Mouse (Mus musculus): Measurements from ENCODE around the gene Utrn. TPM values are rescaled to one million over a fixed set of nuclear protein-coding genes. Genes with fewer than 3 reads are reported as not detected.

The Utrn gene
- total RNA-seq, 2 experiments from 2014 or later = 34.0 to 35.6 TPM

DNA sequence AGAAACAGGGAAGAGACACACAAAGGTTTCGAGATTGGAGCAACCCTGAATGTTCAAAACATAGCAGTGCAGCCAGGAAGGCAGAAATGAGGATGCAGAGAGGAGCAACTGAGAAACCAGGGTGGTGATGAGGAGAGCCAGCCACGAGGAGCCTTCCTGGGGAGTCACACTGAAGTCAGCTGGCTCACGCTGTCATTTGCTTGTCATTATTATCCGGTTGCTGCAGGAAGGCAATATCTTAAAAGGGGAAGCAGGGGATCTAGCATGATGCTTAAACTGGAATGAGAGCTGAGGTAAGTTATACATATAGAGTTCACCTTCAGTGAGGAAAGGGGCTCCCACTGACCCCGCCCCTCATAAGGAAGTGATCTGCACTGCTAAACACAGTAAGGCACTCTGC lies 368.7 kb downstream of the Utrn start:
- no peak for DNase-seq

DNA sequence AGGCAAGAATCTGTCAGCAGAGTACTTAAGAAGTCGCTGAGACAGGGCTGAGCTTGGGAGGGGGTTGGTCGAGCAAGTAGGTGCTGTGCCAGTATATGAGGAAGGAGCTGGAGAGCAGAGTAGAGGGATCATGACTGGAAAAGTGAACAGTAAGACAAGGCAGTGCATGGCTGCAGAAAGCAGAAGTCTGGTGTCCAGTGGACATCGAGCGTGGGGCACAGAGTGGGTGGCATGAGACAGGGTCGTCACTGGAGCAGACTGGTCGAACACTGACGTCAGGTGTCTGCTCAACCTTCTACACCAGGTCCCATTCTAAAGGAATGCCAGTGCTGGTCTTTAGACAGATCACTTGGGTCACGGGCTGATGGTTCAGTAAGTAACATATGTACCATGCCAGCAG lies 371.6 kb downstream of the Utrn start:
- DNase-seq = no peak

DNA sequence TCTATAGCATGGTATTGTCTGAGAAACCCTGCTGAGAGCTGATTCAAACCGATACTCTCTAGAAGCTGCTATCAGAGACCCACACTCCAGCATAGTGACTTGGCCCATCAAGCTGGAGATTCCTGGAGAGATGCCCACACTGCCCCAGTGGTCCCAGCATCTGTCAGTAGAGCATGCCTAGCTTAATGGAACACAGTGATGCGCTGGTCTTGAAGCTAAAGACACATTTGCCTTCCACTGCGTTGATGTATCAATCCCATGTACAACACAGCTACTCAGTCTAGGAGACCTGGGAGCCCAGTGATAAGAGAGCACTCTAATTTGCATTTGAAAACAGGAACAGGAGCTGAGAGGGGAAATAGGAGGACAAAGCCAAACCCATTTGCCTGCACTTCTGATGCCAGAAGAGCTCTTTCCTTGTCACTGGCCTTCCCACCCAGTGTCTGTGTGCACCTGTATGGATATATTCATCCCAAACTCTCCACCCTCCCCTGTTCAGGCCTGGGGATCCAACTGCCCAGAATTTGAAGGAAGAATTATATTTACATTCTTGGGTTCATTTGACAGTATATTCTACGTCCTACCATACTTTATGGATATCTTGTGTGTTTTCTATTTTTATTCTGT lies 379.5 kb downstream of the Utrn start:
- no peak for DNase-seq

DNA sequence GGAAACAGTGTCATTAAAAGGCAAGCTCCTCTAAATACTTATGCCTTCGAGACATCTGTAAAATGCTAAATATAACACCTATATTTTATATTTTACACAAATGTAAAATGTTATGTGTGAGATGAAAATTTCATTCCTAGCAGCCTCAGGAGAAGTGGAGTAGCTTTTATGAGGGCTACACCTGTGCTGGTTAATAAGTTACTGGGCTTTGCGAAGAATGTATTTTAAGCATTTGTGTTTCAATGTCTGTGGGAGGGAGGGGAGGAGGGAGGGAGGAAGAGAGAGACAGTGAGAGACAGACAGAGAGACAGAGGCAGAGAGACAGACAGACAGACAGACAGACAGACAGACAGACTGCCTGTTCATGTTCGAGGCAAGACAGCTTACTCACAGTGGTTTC lies 380.6 kb downstream of the Utrn start:
- no peak for DNase-seq

DNA sequence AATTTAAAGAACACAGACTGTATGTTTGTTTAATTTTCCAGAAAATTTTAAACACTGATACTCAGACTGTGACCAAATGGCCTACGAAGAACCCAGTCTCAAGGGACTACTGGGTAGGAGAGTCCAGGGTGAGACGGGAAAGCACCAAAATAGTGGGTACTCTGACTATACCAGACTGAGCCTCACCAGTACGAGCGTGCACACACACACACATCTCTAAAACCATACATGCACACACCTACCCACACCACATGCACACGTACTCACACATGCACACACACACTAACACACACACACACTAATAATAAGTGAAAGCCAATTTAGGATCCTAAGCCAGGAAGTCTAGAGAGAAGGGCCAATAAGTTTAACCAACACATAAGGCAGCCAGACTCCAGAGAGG lies 381.0 kb downstream of the Utrn start:
- no peak for DNase-seq

DNA sequence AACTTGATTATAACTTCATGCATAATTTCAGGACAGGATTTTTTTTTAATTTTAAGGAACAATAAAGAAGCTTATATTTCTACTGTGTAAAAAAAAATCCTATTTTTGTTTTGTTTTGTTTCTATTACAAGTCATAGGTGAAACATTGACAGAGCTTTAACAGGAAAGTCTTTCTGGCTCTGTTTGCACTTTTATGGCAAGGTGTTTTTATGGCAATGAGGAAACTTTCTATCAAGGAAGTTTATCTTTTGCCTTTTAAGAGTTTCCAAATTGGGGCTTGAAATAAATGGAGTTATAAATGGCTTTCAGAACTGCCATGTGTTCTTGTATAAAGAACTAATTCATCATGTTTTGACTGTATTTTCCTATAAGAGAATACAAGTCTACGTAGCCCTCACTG lies 385.7 kb downstream of the Utrn start:
- no peak for DNase-seq

DNA sequence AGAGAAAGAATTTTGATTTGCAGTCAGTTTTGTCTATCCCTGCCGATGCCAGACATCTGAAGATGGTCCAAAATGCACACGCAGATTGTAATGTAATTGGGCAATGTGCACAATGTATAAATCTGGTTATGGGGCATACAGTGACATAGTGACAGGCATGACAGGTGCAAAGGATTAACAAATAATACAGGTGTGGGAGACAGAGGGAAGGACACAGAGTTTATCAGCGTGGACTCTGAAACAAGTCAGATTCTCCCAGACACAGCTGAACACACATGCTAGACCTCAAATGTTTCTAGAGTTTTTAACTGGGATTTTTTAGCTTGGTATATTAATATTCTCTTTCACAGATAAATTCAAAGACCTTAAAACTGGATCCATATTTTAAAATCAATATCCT lies 386.2 kb downstream of the Utrn start:
- no peak for DNase-seq

DNA sequence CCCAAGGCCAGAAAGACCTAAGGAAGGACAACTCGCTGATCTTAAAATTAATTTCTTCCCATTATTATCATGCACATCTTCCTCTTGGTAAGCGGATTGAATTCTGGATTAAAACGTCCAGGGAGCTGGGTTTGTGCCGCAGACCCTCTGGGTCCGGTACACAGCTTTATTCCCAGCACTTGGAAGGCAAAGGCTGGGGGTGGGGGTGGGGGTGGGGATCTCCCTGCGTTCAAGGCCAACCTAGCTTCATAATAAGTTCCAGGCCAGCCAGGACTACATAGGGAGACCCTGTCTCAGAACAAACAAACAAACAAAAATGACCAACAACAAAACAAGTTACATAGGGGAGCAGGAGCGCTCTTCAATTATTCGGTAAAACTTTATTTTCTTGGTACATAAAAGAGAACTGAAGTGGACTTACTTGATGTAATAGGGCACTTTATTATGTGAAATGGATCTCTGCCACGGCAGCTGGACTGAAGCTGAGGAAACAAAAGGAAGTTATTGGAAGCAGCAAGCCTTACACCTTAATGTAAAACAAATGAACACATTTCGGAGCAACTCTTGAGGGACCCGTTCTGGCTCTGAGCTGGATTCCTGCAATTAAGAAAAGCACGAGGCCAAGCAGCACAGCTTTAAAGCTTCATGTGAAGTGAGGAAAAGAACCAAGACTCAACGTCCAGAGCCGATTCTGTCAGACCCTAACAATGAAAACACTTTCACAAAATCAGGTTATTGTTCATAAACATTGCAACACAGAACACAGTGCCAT lies 394.1 kb downstream of the Utrn start:
- DNase-seq = no peak

DNA sequence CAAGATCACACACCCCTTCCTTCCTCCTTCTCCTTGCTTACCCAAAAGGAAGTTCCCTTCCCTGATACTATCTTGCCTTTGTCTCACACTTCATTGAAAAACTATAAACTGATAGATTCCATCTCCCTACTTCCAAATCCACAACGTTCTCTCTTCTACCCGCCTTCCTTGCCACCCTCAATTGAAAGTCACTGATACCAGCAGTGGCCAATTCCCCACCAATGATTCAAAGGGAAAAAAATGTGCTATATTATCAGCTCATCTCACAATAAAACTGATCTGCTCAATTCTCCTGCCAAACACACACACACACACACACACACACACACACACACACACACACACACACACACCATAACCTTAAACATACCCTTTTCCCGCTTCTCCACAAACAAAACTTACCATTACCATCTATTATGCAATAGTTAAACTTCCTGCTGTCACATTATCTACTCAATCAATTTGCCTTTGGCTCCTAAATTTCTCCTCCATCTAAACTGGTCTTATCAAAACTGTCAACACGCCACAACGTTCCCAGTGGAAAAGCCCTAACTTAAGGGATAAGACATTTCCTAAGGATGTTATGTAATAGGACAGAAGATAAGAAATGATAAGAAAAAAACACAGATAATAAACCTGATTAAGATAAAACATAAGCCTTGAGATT lies 399.6 kb downstream of the Utrn start:
- no peak for DNase-seq

DNA sequence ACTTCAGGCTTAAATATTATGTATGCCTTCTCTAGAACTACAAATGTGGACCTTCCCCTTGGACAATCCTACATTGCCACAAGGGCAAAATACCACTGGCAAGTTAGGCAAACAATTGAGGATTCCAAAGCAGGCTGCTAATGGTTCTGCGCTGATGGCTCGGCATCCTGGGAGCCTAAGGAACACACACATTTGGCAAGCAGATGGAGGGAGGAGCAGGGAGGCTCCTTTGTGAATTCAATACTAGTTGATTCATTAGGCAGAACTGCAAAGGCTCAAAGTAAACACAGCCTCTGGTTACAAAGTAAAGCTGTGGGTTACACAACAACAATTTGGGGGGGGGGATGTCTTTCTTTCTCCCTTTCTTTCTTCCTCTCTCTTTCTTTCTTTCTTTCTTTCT lies 401.6 kb downstream of the Utrn start:
- DNase-seq = no peak

DNA sequence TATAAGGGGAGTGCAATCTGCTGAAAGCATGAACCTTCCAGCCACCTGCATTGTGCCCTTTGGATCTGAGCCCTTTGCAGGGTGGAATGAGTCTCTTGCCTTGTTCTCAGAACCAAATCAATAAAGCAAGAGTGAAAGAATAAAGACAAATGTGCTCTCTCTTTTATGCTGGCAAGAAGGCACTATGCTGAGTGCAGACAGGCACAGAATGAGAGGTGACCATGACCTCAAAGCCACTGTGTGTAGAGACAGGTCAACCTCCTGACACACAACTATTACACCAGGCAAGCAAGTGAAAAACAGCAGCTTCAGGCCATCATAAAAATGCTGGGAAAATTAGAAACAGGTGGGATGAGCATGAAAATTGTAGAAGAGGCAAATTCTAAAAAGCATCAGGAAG lies 408.2 kb downstream of the Utrn start:
- no peak for DNase-seq

DNA sequence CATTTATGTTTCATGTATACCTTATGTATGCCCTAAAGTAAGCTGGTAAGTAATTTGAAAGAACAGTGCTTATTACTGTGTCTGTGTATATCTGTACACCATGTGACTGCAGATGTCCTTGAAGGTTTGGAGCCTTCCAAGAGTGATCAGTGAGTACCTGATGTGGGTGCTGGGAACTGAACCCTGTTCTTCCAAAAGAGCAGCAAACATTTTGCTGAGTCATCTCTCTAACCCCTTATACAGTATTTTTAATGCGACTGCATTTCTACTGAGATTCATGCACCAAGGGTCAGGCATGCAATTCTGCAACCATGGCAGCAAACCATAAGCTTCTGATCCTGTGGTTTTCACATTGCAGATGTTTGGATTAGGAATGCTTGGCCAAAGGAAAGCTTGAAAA lies 412.3 kb downstream of the Utrn start:
- DNase-seq = no peak

DNA sequence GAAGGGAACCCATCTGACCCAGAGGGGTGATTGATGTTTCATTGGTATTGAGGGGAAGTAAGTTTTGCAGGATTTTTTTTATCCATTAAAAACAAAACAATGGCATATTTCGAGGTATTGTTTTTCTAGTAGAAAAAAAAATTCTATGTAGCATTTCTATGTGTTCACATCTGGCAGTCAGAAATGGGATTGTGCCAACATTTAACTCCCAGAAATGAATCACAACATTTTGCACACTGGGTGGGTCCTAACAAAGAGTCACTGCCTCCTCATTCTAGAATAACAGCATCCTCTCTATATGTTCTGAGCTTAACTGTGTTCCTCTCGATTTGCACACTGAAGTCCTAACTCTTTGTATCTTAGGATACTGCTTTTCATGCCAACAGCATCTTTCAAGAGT lies 416.5 kb downstream of the Utrn start:
- DNase-seq = no peak

DNA sequence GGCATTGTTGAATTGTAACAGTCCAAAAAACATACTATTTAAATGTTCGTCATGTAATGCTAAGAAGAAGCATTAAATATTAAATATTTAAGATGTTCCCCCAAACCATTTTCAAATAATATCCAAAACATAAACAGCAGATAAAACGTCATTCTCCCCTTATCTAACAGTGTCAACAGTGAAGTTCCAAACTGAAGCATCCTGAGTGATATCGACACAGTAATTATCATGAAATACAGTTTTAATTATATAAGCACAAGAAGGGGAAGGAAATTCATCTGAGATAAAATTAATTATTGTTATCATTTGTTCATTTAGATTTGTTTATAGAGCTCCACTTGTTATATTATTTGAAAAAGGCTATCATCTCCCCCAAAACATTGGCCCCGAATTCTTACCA lies 425.0 kb downstream of the Utrn start:
- DNase-seq = no peak

DNA sequence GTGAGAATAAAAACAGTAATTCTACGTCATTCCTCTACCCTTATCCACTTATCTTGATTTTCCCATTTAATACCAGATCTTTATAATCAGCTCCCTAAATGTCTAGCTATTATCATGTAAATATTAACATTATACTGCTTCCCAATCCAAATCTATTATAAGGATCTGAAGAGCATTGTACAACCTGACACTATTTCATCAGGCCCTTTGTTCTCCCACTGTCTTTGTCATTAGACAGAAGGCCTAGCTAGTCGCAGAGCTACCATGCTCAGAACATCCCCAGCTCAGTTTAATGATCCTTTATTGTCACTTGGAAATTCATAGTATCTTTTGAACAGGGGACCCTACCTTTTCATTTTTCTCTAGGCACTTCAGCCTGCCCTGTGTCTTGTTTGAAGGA lies 436.0 kb downstream of the Utrn start:
- DNase-seq = no peak

DNA sequence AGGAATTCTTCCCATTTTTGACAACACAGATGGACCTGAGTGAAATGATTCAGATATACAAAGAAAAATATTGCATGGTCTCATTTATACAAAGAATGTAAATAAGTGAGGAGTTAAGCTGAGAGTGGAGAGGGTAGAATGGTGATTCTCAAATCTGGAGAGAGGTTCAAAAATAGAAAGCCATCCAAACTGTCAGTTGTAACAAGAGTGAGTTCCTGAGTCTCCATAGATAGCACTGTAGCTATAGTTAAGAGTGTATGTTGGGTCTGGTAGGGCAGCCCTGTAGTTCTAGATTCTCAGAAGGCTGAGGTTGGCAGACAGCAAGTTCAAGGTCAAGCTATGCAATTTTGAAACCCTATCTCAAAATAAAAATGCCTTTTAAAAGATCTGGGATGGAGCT lies 438.8 kb downstream of the Utrn start:
- no peak for DNase-seq

DNA sequence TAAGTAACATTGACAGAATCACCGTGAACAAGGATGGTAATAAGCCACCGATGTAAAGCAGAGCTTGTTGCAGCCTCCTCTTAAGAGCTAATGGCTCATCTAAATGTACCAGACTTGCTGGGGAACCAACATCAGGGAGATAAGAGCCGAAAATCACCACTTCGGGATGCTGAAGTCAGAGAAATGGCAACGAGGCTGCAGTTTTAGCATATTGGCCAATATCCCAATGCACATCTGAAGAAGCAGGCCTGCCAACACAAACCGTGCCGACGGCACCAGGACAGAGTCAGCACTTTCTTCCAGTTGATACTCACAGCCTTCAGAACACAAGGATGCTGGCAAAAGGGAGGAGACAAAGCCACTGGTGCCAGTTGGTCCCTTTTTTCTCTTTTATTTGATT lies 442.3 kb downstream of the Utrn start:
- DNase-seq = no peak

DNA sequence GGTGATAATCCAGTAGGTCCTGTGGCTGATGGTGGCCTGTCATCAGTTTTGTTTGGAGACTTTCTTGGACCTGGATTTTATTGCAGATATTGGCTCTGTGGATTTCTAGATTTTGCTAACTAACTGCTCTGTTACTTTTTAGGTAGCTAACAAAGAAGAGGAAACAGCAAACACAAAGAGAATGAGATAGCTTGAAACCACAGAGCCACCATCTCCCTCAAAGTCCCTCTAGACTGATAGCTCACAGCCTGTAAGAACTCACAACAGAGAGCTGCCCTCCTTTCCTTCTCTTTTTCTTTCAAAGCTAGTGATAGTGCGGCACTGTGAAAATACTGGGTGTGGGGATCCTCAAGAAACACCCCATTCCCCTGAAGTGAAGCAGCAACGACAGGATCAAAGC lies 444.2 kb downstream of the Utrn start:
- no peak for DNase-seq

DNA sequence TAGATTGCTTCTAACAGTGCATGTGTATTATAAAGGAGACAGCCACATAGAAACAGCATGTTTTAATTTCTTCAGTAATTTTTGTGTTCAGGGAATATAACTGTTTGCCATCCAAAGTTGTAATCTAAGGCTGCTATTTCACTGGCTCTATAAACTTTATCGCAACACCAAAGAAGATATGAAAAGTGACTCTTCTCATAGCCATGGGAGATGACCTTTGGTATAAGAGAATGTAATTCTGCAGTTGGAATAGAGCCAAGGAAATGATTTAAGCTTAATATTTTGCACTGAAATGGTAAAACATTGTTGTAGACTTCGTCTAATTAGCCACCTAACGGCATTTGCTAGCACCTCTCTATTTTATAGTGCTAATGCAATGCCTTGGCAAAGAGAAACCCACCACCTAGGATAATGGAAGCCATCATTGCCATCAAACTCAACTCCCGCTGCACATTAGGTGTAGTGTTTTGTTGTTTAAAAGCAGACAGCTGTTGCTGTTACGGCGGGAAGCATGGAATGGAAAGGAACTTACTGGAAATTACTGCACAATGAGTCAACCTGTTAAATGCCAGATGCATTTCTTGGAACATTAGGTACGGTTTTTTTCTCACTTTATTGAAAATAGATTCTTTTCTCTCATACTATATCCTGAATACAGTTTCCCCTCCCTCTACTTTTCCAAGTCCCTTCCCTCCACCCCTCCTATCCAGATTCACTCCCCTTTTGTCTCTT lies 445.0 kb downstream of the Utrn start:
- no peak for DNase-seq

DNA sequence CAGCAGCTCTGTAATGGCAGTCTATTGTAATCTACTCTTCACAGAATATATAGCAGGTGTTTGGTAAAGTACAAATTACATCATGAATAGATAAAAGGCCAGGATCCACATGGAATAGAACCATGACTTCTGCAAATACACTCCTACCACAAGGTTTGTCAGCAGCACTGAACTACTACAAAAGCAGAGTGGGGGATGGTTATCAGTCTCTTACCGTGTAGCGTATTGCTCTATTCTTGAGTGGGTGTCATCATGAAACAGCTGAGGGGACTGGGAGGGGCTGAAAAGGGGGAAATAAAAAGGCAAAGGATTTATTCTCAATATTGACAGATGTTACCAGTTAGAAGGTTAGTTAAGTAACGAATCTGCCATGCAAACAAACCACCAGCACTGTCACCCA lies 454.2 kb downstream of the Utrn start:
- no peak for DNase-seq

DNA sequence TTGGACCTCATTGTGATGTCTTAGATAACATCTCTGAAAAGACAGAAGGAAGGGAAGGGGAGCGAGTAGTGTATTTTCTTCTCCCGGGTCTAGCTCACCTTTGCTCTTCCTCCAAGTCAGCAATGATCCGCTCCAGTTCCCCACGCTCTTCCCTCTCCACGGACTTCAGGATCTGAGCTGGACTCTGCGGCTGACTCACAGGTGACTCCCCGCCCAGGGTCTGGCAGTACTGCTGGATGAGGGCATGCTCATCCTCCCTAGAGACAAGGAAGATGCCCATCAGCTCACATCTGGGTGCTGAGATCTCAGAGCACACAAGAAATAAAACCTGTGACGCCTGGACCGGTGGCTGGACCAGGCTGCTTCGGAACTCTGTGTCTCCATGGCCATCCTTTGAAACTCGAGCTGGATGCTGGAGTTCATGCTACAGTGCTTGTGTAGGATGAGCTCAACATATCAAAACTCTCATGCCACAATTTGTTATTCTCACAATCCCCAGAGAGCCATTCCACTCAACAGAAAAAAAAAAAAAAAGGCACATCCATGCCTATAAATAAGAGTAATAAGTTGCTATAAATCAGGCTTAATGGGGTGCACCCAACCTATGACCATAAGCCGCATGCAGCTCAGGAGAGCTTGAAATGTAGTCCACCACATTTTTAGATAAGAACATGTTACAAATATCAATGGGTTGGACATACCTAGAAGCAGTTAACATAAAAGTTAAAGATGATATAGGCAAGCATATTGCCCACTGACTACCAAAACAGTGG lies 462.6 kb downstream of the Utrn start:
- no peak for DNase-seq

DNA sequence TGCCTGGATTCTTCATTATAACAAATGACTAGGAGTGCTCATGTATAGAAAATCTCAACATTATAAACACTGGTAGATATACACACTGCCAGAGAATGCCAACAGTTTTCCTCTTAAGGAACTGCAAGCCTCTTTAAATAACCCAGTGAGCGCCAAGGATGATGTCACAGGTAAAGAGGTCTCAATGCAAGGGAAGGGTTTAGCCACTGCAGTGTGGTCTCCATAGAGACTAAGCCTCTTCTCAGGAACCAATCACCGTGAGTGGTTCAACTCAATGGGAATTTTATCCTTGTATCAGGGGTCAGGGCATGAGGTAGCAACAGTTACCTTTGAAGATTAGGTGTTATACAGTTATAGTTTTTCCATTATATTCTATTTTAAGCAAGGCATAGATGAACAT lies 469.7 kb downstream of the Utrn start:
- no peak for DNase-seq

DNA sequence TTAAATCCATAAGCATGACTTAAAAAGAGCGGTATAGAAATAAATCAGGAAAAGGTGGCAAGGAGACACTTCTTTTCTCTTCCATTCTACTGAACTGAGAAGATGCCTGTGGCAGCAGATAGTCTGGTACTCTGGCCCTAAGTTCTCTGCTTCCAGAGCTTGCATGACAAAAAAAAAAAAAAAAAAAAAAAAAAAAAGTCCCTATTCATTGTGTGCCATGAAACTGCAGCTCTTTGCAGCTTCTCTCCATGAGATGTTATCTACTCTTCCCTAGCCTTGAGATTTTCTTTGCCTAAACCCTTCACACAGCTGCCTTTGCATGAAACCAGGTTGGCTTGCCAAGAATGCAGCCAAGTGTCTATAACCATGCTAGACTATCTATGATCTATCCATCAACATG lies 489.0 kb downstream of the Utrn start:
- no peak for DNase-seq

All from layer of hippocampus, postnatal 36 days (tissue).